8 mouse cellular contexts compared by ENCODE assay signal in genomic region chr17:10335809-10336499, GRCm38 (mm10). TPM values are rescaled to one million over a fixed set of nuclear protein-coding genes. Genes with fewer than 3 reads are reported as not detected.
DNase-seq lines count a peak whose midpoint lies in the region; ATAC-seq and TF ChIP-seq lines count a peak whose summit lies in the region.

No protein-coding gene starts in this region.

- no peak for DNase-seq in left cerebral cortex, adult 2 months (ENCODE audit: extremely low spot score in 1 of 2, low spot score in 2 of 2)
- DNase-seq in left cerebral cortex, adult 18-20 months (ENCODE audit: low spot score in 2 of 2) = no peak
- DNase-seq in frontal cortex, postnatal 10 days (ENCODE audit: low spot score in 2 of 2) = no peak
- no peak for DNase-seq in adipocyte (ENCODE audit: low spot score)

- no peak for ATAC-seq in heart, embryonic 13.5 days (ENCODE audit: extremely low read depth, insufficient number of reproducible peaks, low FRiP score, low TSS enrichment)
- ATAC-seq in limb, embryonic 15.5 days (ENCODE audit: insufficient number of reproducible peaks, low FRiP score, low TSS enrichment, low read depth) = no peak

- peak overlapping the region; percentile 89 for H3K9ac ChIP-seq in heart, embryonic 13.5 days
- H3K9ac ChIP-seq in limb, embryonic 15.5 days = no peak overlapping the region

- no peak for TF ChIP-seq CTCF in left cerebral cortex, adult 2 months (IDR thresholded peaks at IDR 0.05)
- no peak for TF ChIP-seq CTCF in cortical plate, adult 2 months (IDR thresholded peaks at IDR 0.05; ENCODE audit: extremely low read depth, insufficient read depth, low read length)
- no peak for TF ChIP-seq CTCF in small intestine, adult 2 months (IDR thresholded peaks at IDR 0.05; ENCODE audit: extremely low read depth, insufficient read length, insufficient replicate concordance, low read depth, low read length)

- peak overlapping the region; percentile 81 for H3K4me2 ChIP-seq in heart, embryonic 13.5 days
- H3K4me2 ChIP-seq in limb, embryonic 15.5 days = peak overlapping the region; percentile 80

- H3K4me1 ChIP-seq in cortical plate, adult 2 months (ENCODE audit: control insufficient read depth, insufficient read depth, low read length) = peaks cover 4% of the 10 kb centered on the region; the same call in 1 of the 2 replicates
- peaks cover 57% of the 10 kb centered on the region for H3K4me1 ChIP-seq in heart, embryonic 13.5 days
- H3K4me1 ChIP-seq in limb, embryonic 15.5 days = peaks cover 13% of the 10 kb centered on the region
- H3K4me1 ChIP-seq in small intestine, adult 2 months (ENCODE audit: control insufficient read depth, insufficient read depth, insufficient read length, low read length) = no peaks in the 10 kb centered on the region

- peak overlapping the region; percentile 86 for H3K27ac ChIP-seq in left cerebral cortex, adult 2 months
- H3K27ac ChIP-seq in cortical plate, adult 2 months (ENCODE audit: insufficient read depth, low read length) = peak overlapping the region; percentile 45
- peak overlapping the region; percentile 98 for H3K27ac ChIP-seq in heart, embryonic 13.5 days (replicated peaks)
- peak overlapping the region; percentile 85 for H3K27ac ChIP-seq in limb, embryonic 15.5 days
- H3K27ac ChIP-seq in small intestine, adult 2 months (ENCODE audit: insufficient read depth, low read depth, low read length) = 0 out of 2 replicates have a peak overlapping the region, but pooled peaks have one; percentile 35

- no peak for TF ChIP-seq POLR2A in cortical plate, adult 2 months (IDR thresholded peaks at IDR 0.05; ENCODE audit: extremely low read depth, insufficient read depth, low read length)
- TF ChIP-seq POLR2A in small intestine, adult 2 months (IDR thresholded peaks at IDR 0.05; ENCODE audit: low read depth, low read length) = no peak

- no peaks in the 10 kb centered on the region for H3K27me3 ChIP-seq in heart, embryonic 13.5 days (replicated peaks)
- H3K27me3 ChIP-seq in limb, embryonic 15.5 days = no peaks in the 10 kb centered on the region
- 0 out of 2 replicates have a peak, but pooled peaks cover 3% of the 10 kb centered on the region for H3K27me3 ChIP-seq in small intestine, adult 2 months (ENCODE audit: control insufficient read depth, insufficient read depth, low read length)

- intact Hi-C loops in left cerebral cortex, adult 2 months (cut with DNase I) = loop anchor here (1.0 kb wide), 2 partner anchors 59 to 157 kb away; no protein-coding TSS in a partner anchor

- peak overlapping the region; percentile 56 for H3K4me3 ChIP-seq in left cerebral cortex, adult 2 months
- H3K4me3 ChIP-seq in cortical plate, adult 2 months (ENCODE audit: insufficient read depth, low read length) = peak overlapping the region; percentile 34
- peak overlapping the region; percentile 57 for H3K4me3 ChIP-seq in heart, embryonic 13.5 days
- peak overlapping the region; percentile 50 for H3K4me3 ChIP-seq in limb, embryonic 15.5 days
- H3K4me3 ChIP-seq in small intestine, adult 2 months (ENCODE audit: low read depth, low read length) = no peak overlapping the region

- peaks cover 5% of the 10 kb centered on the region for H3K36me3 ChIP-seq in heart, embryonic 13.5 days
- H3K36me3 ChIP-seq in limb, embryonic 15.5 days = no peaks in the 10 kb centered on the region
- no peaks in the 10 kb centered on the region for H3K36me3 ChIP-seq in small intestine, adult 2 months (ENCODE audit: control insufficient read depth, insufficient read depth, low read length)

- H3K9me3 ChIP-seq in heart, embryonic 13.5 days = no peaks in the 10 kb centered on the region
- H3K9me3 ChIP-seq in limb, embryonic 15.5 days = no peaks in the 10 kb centered on the region

- WGBS in heart, embryonic 13.5 days = 19% methylated on average over 16 of the region's 16 CpGs
- WGBS in limb, embryonic 15.5 days = 25% methylated on average over 16 of the region's 16 CpGs
- WGBS in small intestine, adult 2 months = 38% methylated on average over 16 of the region's 16 CpGs

RNA-seq across cellular contexts. Expression of gene Qk, which starts 16.3 kb away (rescaled TPM):
- 100 to 1,000 TPM; 311 to 342 TPM for total RNA-seq in left cerebral cortex, adult 2 months (2021)
- total RNA-seq in left cerebral cortex, adult 18-20 months (2021) = 100 to 1,000 TPM; 299 to 327 TPM
- polyA plus RNA-seq in cortical plate, adult 2 months (2012; rRNA removed) = 263 and 285 TPM in 2 replicates
- 32.9 and 37.0 TPM in 2 replicates for polyA plus RNA-seq in heart, embryonic 13.5 days (2015; fragmentation: Nextera tagmentation; extraction: Ambion mirVana)
- 25.7 and 26.1 TPM in 2 replicates for polyA plus RNA-seq in limb, embryonic 15.5 days (2015; fragmentation: Nextera tagmentation; extraction: Ambion mirVana)
- 11.3 and 13.5 TPM in 2 replicates for polyA plus RNA-seq in small intestine, adult 2 months (2012; rRNA removed)

Comparison
In these comparisons a context has a peak if more than half of its experiments do, and no peak if none do; other contexts are left out.
1. H3K27ac ChIP-seq: peak in every context shown above with its lines; median percentile 98 in heart, embryonic 13.5 days; 86 in left cerebral cortex, adult 2 months; 85 in limb, embryonic 15.5 days; 45 in cortical plate, adult 2 months; 35 in small intestine, adult 2 months.